Mouse (Mus musculus): ENCODE data around the gene Pdcl2. TPM values are rescaled to one million over a fixed set of nuclear protein-coding genes. Genes with fewer than 3 reads are reported as not detected.

Gene Pdcl2
- polyA plus RNA-seq, 1 experiment from 2014 or later, result not detected

DNA sequence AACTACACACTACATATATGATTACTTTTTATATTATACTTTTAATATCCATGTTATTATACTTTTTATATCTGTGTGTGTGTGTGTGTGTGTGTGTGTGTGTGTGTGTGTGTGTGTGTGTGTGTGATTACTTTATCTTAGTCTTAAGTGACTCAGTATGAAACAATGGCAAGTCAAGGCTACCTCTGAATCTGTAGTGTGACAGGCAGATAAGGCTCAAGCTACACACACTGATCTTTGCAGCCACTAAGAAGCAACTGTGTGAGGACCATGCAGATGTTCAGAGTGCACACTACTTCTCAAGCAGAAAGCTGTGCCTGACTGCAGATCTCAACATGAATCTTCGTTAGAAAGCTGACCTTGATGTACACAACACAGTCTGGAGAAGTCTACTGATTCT lies 47.1 kb downstream of the Pdcl2 start:
- WGBS, result 87% methylated on average over 1 of the region's 1 CpGs
- no peak for ATAC-seq (ENCODE audit: low FRiP score)
- no peaks in the 10 kb centered on the region for H3K9me3 ChIP-seq (ENCODE audit: control insufficient read depth, low read length)
- H3K4me2 ChIP-seq, result no peak overlapping the region
- H3K4me3 ChIP-seq (ENCODE audit: low read depth, low read length), result no peak overlapping the region
- H3K36me3 ChIP-seq (ENCODE audit: control insufficient read depth, insufficient read depth, low read length), result no peaks in the 10 kb centered on the region
- H3K4me1 ChIP-seq (ENCODE audit: control insufficient read depth, insufficient read depth, low read length), result peaks cover 2% of the 10 kb centered on the region; the same call in 1 of the 2 replicates
- no peaks in the 10 kb centered on the region for H3K27me3 ChIP-seq (ENCODE audit: control insufficient read depth, insufficient read depth, low read length)
- DNase-seq (ENCODE audit: low spot score, missing footprints), result no peak
- no peak overlapping the region for H3K27ac ChIP-seq (ENCODE audit: low read depth, low read length)
- H3K9ac ChIP-seq (ENCODE audit: low read length), result no peak overlapping the region

DNA sequence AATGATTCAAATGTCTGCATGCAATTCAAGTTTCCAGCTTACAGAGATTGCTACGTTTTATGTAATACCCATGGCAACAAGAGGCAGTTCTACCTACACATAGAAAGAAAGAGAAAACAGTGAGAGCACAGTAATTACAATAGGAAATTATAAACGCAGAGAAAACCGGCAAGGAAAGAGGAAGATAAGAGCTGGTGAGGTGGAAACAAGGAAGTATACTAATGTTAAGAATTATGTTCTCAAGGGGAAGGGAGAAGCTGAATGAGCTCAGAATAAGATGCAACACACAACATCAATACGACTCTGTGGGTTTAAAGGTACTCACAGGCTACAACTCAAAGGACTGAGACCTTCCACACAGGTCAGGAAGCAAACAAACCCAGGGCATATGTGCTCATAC lies 56.0 kb downstream of the Pdcl2 start:
- 92% methylated on average over 4 of the region's 4 CpGs for WGBS
- Histone ChIP-seq H3K4me3 (ENCODE audit: low read depth, low read length) (no peak overlapping the region), H3K36me3 (ENCODE audit: control insufficient read depth, insufficient read depth, low read length) (no peaks in the 10 kb centered on the region), H3K4me1 (ENCODE audit: control insufficient read depth, insufficient read depth, low read length) (no peaks in the 10 kb centered on the region), H3K9ac (ENCODE audit: low read length) (no peak overlapping the region), H3K4me2 (no peak overlapping the region), H3K27me3 (ENCODE audit: control insufficient read depth, insufficient read depth, low read length) (no peaks in the 10 kb centered on the region), H3K27ac (ENCODE audit: low read depth, low read length) (no peak overlapping the region), H3K9me3 (ENCODE audit: control insufficient read depth, low read length) (no peaks in the 10 kb centered on the region)
- DNase-seq (ENCODE audit: low spot score, missing footprints), result no peak
- no peak for ATAC-seq (ENCODE audit: low FRiP score)

Other genes with a start within 250 kb of the Pdcl2 start
- 14.2 and 14.7 TPM in 2 replicates for gene Srd5a3, start 190.9 kb downstream of the Pdcl2 start, polyA plus RNA-seq (2014; fragmentation: Nextera tagmentation; extraction: Ambion mirVana)
- gene Tmem165, start 147.3 kb downstream of the Pdcl2 start, polyA plus RNA-seq (2014; fragmentation: Nextera tagmentation; extraction: Ambion mirVana), result 100 and 102 TPM in 2 replicates
- gene Clock, start 26.4 kb downstream of the Pdcl2 start, polyA plus RNA-seq (2014; fragmentation: Nextera tagmentation; extraction: Ambion mirVana), result 11.5 and 11.6 TPM in 2 replicates
- 0.21 and 0.22 TPM in 2 replicates for gene Nmu, start 32.6 kb upstream of the Pdcl2 start, polyA plus RNA-seq (2014; fragmentation: Nextera tagmentation; extraction: Ambion mirVana)
- gene Gm7271, start 152.9 kb upstream of the Pdcl2 start, polyA plus RNA-seq (2014; fragmentation: Nextera tagmentation; extraction: Ambion mirVana), result 0.33 and 0.47 TPM in 2 replicates
- gene Exoc1, start 198.2 kb upstream of the Pdcl2 start, polyA plus RNA-seq (2014; fragmentation: Nextera tagmentation; extraction: Ambion mirVana), result 49.1 and 56.6 TPM in 2 replicates